Mouse (Mus musculus) forebrain, embryonic 14.5 days (tissue): ENCODE results near the gene Bcas3. TPM values are rescaled to one million over a fixed set of nuclear protein-coding genes. Genes with fewer than 3 reads are reported as not detected.

Experiments used
- ATAC-seq: fragments of 200-750 bp; cut with Nextera tagmentation; 2 replicates; pipeline ENCODE4 v1.8.0; 2017; ENCODE audit warnings: mild to moderate bottlenecking, moderate library complexity
- DNase-seq: peaks from one replicate; pipeline ENCODE4 v3.0.0-alpha.2; 2015; ENCODE audit warnings: low spot score
- H3K27ac ChIP-seq: fragments of 300-500 bp; sonication (generic); 2 replicates; pipeline ENCODE4 v1.5.1; 2014; ENCODE audit warnings: low read depth, mild to moderate bottlenecking, control low read depth, low read length, moderate library complexity
- H3K27me3 ChIP-seq: fragments of 300-500 bp; sonication (generic); replicated peaks from 2 replicates; pipeline ENCODE4 v1.6.1; 2014; ENCODE audit warnings: low read length, control low read depth, mixed read lengths; ENCODE audit not compliant: control insufficient read depth, insufficient read depth
- H3K36me3 ChIP-seq: fragments of 300-500 bp; sonication (generic); 2 replicates; pipeline ENCODE4 v1.6.1; 2014; ENCODE audit warnings: low read length, control low read depth; ENCODE audit not compliant: control insufficient read depth, insufficient read depth
- H3K4me1 ChIP-seq: fragments of 300-500 bp; sonication (generic); 2 replicates; pipeline ENCODE4 v1.6.1; 2014; ENCODE audit warnings: antibody characterized with exemption, low read length, control low read depth; ENCODE audit not compliant: control insufficient read depth, insufficient read depth
- H3K4me2 ChIP-seq: fragments of 300-500 bp; sonication (generic); 2 replicates; pipeline ENCODE4 v1.6.1; 2014; ENCODE audit warnings: mild to moderate bottlenecking, control low read depth, low read length
- H3K4me3 ChIP-seq: fragments of 300-500 bp; sonication (generic); 2 replicates; pipeline ENCODE4 v1.5.1; 2014; ENCODE audit warnings: low read depth, low read length, control low read depth
- H3K9ac ChIP-seq: fragments of 300-500 bp; sonication (generic); 2 replicates; pipeline ENCODE4 v1.6.1; 2014; ENCODE audit warnings: mild to moderate bottlenecking, low read length, control low read depth, moderate library complexity
- H3K9me3 ChIP-seq: fragments of 300-500 bp; sonication (generic); replicated peaks from 2 replicates; pipeline ENCODE4 v1.6.1; 2016; ENCODE audit warnings: low read length, control low read depth, mixed read lengths; ENCODE audit not compliant: control insufficient read depth
- WGBS: fragments of 180-500 bp; shearing (Covaris S2); extraction: QIAGEN DNeasy Blood & Tissue Kit; methylation state at CpG from one replicate; pipeline ENCODE4 v1.1.7; 2014; 5-methylcytosine and 5-hydroxymethylcytosine counted together
- polyA plus RNA-seq: library from polyadenylated mRNA; unstranded; fragments of >200 nt; fragmentation: Nextera tagmentation; extraction: Ambion mirVana; gene quantifications from 2 replicates; pipeline ENCODE4 v1.2.1, GENCODE M21; 2014

Bcas3 gene
- polyA plus RNA-seq, 1 experiment from 2014 or later = 27.5 TPM

DNA sequence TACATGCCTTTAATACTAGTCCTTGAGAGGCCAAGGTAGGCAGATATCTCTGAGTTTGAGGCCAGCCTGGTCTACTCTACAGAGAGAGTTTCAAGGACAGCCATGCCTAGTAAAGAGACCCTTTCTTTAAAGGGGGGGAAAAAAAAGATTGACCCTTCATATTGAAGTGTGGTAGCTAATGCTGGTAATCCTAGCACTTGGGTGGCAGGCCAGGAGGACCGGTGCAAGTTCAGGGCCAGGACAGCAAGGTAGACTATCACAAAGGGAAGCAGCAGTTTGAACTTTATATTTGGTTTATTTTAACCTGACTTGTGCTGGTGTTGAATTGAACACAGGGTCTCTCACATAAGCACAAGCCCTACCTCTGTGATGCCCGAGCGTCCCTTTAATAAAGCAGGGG is 39.6 kb upstream of the Bcas3 start:
- ATAC-seq = no peak
- peaks cover 14% of the 10 kb centered on the region; the same call in 1 of the 2 replicates for H3K36me3 ChIP-seq
- H3K27ac ChIP-seq = no peak overlapping the region
- DNase-seq = no peak
- peak overlapping the region; percentile 86; the same call in 1 of the 2 replicates for H3K9ac ChIP-seq
- peak overlapping the region; percentile 97 for H3K4me3 ChIP-seq
- 91% methylated on average over 3 of the region's 3 CpGs for WGBS
- H3K9me3 ChIP-seq = no peaks in the 10 kb centered on the region
- H3K4me2 ChIP-seq = peak overlapping the region; percentile 67
- H3K27me3 ChIP-seq = no peaks in the 10 kb centered on the region
- H3K4me1 ChIP-seq = peaks cover 8% of the 10 kb centered on the region

DNA sequence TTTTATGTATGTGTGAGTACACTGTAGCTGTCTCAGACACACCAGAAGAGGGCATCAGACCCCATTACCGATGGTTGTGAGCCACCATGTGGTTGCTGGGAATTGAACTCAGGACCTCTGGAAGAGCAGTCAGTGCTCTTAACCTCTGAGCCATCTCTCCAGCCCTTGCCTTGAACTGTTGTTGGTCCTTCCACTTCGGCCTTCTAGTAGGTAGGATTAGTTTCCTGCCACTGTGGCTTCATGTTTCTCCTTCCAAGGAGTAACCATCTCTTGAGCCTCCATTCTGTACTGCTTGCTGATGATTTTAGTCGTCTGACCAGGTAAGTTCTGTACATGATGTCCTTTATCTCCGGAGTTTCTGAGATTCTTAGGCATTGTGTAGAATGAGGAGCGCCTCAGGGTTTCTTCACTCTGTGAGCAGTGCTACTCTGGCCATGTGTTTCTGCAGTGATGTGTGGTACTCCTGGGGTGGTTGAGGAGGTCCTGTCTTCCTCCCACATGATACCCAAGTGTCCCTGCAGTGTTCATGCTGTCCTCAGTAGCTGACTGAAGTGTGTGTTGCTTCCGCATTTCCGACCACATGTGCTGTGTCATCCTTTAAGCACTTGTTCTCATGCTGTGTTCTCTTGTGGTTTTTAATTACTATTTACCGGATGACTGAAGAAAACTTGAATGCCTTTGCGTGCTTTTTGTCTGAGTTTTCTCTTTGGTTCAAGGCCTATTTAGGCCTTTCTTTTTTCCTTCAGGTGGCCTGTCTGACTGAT is 29.2 kb upstream of the Bcas3 start:
- Histone ChIP-seq H3K27me3 (no peaks in the 10 kb centered on the region), H3K9me3 (no peaks in the 10 kb centered on the region), H3K27ac (no peak overlapping the region), H3K9ac (no peak overlapping the region), H3K4me2 (no peak overlapping the region), H3K4me1 (no peaks in the 10 kb centered on the region), H3K36me3 (no peaks in the 10 kb centered on the region), H3K4me3 (no peak overlapping the region)
- DNase-seq (no peak), ATAC-seq (no peak)
- 59% methylated on average over 9 of the region's 9 CpGs for WGBS

GRCm38 (mm10) chr11:85328717-85329116 is 24.2 kb upstream of the Bcas3 start:
- no peak overlapping the region for H3K4me2 ChIP-seq
- H3K4me3 ChIP-seq = no peak overlapping the region
- 91% methylated on average over 3 of the region's 3 CpGs for WGBS
- H3K36me3 ChIP-seq = peaks cover 22% of the 10 kb centered on the region
- no peaks in the 10 kb centered on the region for H3K27me3 ChIP-seq
- H3K9me3 ChIP-seq = no peaks in the 10 kb centered on the region
- DNase-seq (peak; percentile 60), ATAC-seq (no peak; the same call in 1 of the 2 replicates)
- no peak overlapping the region for H3K9ac ChIP-seq
- no peaks in the 10 kb centered on the region for H3K4me1 ChIP-seq
- H3K27ac ChIP-seq = no peak overlapping the region

DNA sequence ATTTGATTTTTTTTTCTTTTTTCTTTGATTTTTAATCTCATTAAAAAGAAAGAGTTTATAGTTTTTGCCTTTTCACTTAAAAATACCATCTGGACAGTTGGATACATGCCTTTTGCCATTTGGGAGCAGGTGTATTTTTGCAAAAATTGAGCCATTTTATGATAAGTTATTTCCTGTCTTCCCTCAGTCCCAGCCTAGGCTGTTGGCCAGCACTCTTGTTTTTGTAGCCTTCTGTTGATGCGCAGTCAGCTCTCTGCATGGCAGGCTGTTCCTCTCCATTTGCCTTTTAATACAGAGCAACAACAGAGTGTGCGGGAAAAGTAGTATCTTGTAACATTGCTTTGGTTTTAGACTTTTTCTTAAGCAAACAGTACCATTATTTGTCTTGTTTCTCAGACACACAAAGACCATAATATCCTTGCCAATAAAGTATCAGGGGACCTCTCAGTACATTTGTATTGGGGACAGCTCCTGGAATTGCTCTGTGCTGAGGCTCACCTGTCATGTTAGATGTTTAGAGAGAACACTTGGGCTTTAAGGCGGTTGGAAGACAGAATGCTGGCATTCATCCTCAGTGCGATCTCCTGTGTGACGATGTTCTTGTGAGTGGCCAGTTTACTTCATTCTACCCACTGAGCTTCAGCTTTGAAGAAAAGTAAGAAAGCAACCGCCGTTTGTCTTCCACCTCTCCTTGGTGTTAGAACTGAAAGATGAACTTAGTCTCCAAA is 23.6 kb upstream of the Bcas3 start:
- H3K4me2 ChIP-seq = no peak overlapping the region
- DNase-seq (peak; percentile 73), ATAC-seq (peak; percentile 58; the same call in 1 of the 2 replicates)
- no peak overlapping the region for H3K9ac ChIP-seq
- H3K4me1 ChIP-seq = no peaks in the 10 kb centered on the region
- no peaks in the 10 kb centered on the region for H3K27me3 ChIP-seq
- 82% methylated on average over 7 of the region's 7 CpGs for WGBS
- H3K4me3 ChIP-seq = no peak overlapping the region
- H3K27ac ChIP-seq = no peak overlapping the region
- no peaks in the 10 kb centered on the region for H3K9me3 ChIP-seq
- peaks cover 25% of the 10 kb centered on the region for H3K36me3 ChIP-seq

- 58% methylated on average over 4 of the region's 4 CpGs for WGBS
- no peak for ATAC-seq
Measured at GRCm38 (mm10) chr11:85334778-85335177, 18.2 kb upstream of the Bcas3 start.

GRCm38 (mm10) chr11:85339173-85339831 is 13.7 kb upstream of the Bcas3 start:
- ATAC-seq (no peak), DNase-seq (no peak)
- H3K4me3 ChIP-seq = no peak overlapping the region
- H3K4me2 ChIP-seq = no peak overlapping the region
- H3K9ac ChIP-seq = no peak overlapping the region
- H3K9me3 ChIP-seq = no peaks in the 10 kb centered on the region
- 97% methylated on average over 6 of the region's 6 CpGs for WGBS
- H3K36me3 ChIP-seq = peaks cover 63% of the 10 kb centered on the region
- H3K27ac ChIP-seq = no peak overlapping the region
- no peaks in the 10 kb centered on the region for H3K27me3 ChIP-seq
- no peaks in the 10 kb centered on the region for H3K4me1 ChIP-seq

More at GRCm38 (mm10) chr11:85334778-85335177, 18.2 kb upstream of the Bcas3 start:
- peak; percentile 18 for DNase-seq
- H3K27ac ChIP-seq = no peak overlapping the region
- H3K4me1 ChIP-seq = no peaks in the 10 kb centered on the region
- H3K9ac ChIP-seq = no peak overlapping the region
- H3K36me3 ChIP-seq = peaks cover 56% of the 10 kb centered on the region
- no peaks in the 10 kb centered on the region for H3K27me3 ChIP-seq
- no peak overlapping the region for H3K4me3 ChIP-seq
- no peak overlapping the region for H3K4me2 ChIP-seq
- no peaks in the 10 kb centered on the region for H3K9me3 ChIP-seq

- ATAC-seq = no peak
- WGBS = 92% methylated on average over 7 of the region's 7 CpGs
- Histone ChIP-seq H3K27ac (no peak overlapping the region), H3K4me3 (no peak overlapping the region), H3K9ac (no peak overlapping the region), H3K27me3 (no peaks in the 10 kb centered on the region), H3K4me2 (no peak overlapping the region), H3K4me1 (no peaks in the 10 kb centered on the region), H3K9me3 (no peaks in the 10 kb centered on the region), H3K36me3 (peaks cover 66% of the 10 kb centered on the region)
- DNase-seq = no peak
Measured at GRCm38 (mm10) chr11:85340070-85340616, 12.8 kb upstream of the Bcas3 start.

DNA sequence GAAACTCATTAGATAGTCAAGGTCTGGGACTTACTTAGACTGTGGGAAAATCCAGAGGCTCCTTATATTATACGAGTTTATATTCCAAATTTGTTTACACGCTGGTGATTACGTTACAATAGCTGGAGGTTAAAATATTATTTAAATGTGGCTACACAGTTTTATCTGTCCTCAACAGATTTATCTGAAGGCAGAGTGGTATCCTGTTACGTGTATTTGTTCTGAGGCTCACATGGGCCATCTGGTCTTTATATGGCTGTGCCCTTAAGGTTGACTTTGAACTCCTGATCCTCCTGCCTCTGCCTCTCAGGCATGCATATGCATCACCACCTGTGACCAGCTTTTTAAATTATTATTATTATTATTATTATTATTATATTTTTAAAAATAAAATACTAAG is 852 bp downstream of the Bcas3 start:
- peak overlapping the region; percentile 46 for H3K4me3 ChIP-seq
- no peaks in the 10 kb centered on the region for H3K27me3 ChIP-seq
- H3K36me3 ChIP-seq = peaks cover 2% of the 10 kb centered on the region; the same call in 1 of the 2 replicates
- no peak overlapping the region for H3K27ac ChIP-seq
- ATAC-seq (no peak), DNase-seq (no peak)
- peaks cover 4% of the 10 kb centered on the region; the same call in 1 of the 2 replicates for H3K4me1 ChIP-seq
- WGBS = 78% methylated on average over 4 of the region's 4 CpGs
- no peaks in the 10 kb centered on the region for H3K9me3 ChIP-seq
- peak overlapping the region; percentile 67 for H3K9ac ChIP-seq
- H3K4me2 ChIP-seq = peak overlapping the region; percentile 82
